Mouse (Mus musculus): ENCODE data around the gene Swap70. TPM values are rescaled to one million over a fixed set of nuclear protein-coding genes. Genes with fewer than 3 reads are reported as not detected.

Swap70 gene
- total and polyA plus RNA-seq, 2 experiments from 2014 or later, result 6.3 to 7.3 TPM

DNA sequence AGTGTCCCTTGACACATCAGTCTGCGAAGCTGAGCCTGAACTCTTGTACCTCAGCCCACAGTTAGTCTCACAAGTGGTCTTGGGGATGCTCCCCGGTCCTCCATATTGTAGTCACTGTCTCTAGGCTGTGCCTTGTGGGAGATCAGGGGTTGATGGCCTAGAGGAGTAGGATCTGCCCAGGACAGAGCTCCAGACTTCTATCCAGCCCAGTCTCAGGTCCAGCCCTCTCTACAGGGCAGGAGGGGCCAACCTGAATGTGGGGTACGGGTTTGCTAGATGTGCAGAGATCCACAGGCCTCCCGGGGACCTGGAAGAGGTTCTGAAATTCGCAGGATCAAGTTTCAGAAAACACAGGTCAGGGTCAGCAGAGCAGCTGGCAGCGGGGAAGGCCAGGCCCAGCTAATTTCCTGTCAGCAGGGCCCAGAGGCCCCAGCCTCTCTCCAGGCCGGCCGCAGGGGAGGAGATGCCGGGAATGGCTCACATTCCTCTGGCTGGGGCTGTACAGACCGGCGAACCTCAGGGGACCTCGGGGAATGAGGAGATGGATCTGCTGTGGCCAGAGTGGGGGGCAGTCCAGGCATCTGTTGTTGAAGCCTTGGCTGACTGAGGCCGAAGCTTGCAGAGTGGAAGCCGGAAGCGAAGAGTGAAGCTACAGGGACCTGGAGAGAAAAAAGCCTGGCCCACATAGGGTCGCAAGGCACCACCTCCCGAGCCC is 75.5 kb downstream of the Swap70 start:
- no peaks in the 10 kb centered on the region for H3K27me3 ChIP-seq (ENCODE audit: insufficient read depth, low read length)
- peak; percentile 25 for DNase-seq (ENCODE audit: low spot score)
- H3K4me2 ChIP-seq (ENCODE audit: low read depth, low read length, poor library complexity, severe bottlenecking), result no peak overlapping the region
- no peaks in the 10 kb centered on the region for H3K9me3 ChIP-seq (ENCODE audit: low read length)
- no peak for TF ChIP-seq CTCF (IDR thresholded peaks at IDR 0.05)
- no peak overlapping the region for H3K9ac ChIP-seq (replicated peaks; ENCODE audit: low read length, poor library complexity, severe bottlenecking)
- no peaks in the 10 kb centered on the region for H3K36me3 ChIP-seq (ENCODE audit: insufficient read depth, low read length)
- no peak for ATAC-seq (ENCODE audit: low FRiP score)
- peak overlapping the region; percentile 32; the same call in 1 of the 2 replicates for H3K27ac ChIP-seq (ENCODE audit: low read depth, low read length)
- no peak overlapping the region for H3K4me3 ChIP-seq (ENCODE audit: low read depth, low read length)
- 37% methylated on average over 17 of the region's 17 CpGs for WGBS
- no peaks in the 10 kb centered on the region for H3K4me1 ChIP-seq (ENCODE audit: insufficient read depth, low read length)

DNA sequence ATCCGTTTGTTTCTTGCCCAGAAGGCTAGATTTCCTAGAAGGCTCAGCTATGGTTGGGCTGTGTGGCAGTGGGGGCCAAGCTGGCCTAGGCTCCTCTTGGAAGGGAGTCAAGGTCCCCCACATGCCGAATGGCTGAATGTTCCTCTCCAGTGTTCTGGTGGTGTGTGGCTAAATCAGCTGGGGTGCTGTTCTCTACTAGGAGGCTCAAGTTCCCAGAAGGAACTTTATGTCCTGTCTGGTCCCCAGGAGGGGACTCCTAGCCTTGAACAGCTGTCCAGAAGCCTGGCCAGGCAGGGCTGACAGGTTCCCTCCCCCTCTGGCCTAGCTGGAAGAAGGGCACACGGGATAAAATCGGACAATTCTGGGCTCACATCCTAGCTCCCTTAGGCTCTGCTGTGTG is 76.1 kb downstream of the Swap70 start:
- H3K4me2 ChIP-seq (ENCODE audit: low read depth, low read length, poor library complexity, severe bottlenecking), result no peak overlapping the region
- no peak for TF ChIP-seq CTCF (IDR thresholded peaks at IDR 0.05)
- no peak overlapping the region for H3K4me3 ChIP-seq (ENCODE audit: low read depth, low read length)
- H3K36me3 ChIP-seq (ENCODE audit: insufficient read depth, low read length), result no peaks in the 10 kb centered on the region
- WGBS, result 57% methylated on average over 4 of the region's 4 CpGs
- H3K9ac ChIP-seq (replicated peaks; ENCODE audit: low read length, poor library complexity, severe bottlenecking), result no peak overlapping the region
- no peaks in the 10 kb centered on the region for H3K9me3 ChIP-seq (ENCODE audit: low read length)
- no peaks in the 10 kb centered on the region for H3K27me3 ChIP-seq (ENCODE audit: insufficient read depth, low read length)
- peak overlapping the region; percentile 32; the same call in 1 of the 2 replicates for H3K27ac ChIP-seq (ENCODE audit: low read depth, low read length)
- no peak for ATAC-seq (ENCODE audit: low FRiP score)
- no peaks in the 10 kb centered on the region for H3K4me1 ChIP-seq (ENCODE audit: insufficient read depth, low read length)
- DNase-seq (ENCODE audit: low spot score), result no peak

GRCm38 (mm10) chr7:110298090-110298489 is 76.6 kb downstream of the Swap70 start:
- no peaks in the 10 kb centered on the region for H3K4me1 ChIP-seq (ENCODE audit: insufficient read depth, low read length)
- H3K4me2 ChIP-seq (ENCODE audit: low read depth, low read length, poor library complexity, severe bottlenecking), result no peak overlapping the region
- no peaks in the 10 kb centered on the region for H3K27me3 ChIP-seq (ENCODE audit: insufficient read depth, low read length)
- no peak overlapping the region for H3K27ac ChIP-seq (ENCODE audit: low read depth, low read length)
- 91% methylated on average over 7 of the region's 7 CpGs for WGBS
- no peaks in the 10 kb centered on the region for H3K36me3 ChIP-seq (ENCODE audit: insufficient read depth, low read length)
- DNase-seq (ENCODE audit: low spot score) (no peak), ATAC-seq (ENCODE audit: low FRiP score) (no peak)
- TF ChIP-seq CTCF (IDR thresholded peaks at IDR 0.05), result no peak
- no peak overlapping the region for H3K4me3 ChIP-seq (ENCODE audit: low read depth, low read length)
- H3K9ac ChIP-seq (replicated peaks; ENCODE audit: low read length, poor library complexity, severe bottlenecking), result no peak overlapping the region
- H3K9me3 ChIP-seq (ENCODE audit: low read length), result no peaks in the 10 kb centered on the region

- Histone ChIP-seq H3K4me1 (ENCODE audit: insufficient read depth, low read length) (no peaks in the 10 kb centered on the region), H3K9ac (replicated peaks; ENCODE audit: low read length, poor library complexity, severe bottlenecking) (no peak overlapping the region), H3K4me2 (ENCODE audit: low read depth, low read length, poor library complexity, severe bottlenecking) (no peak overlapping the region), H3K27ac (ENCODE audit: low read depth, low read length) (no peak overlapping the region), H3K36me3 (ENCODE audit: insufficient read depth, low read length) (no peaks in the 10 kb centered on the region), H3K4me3 (ENCODE audit: low read depth, low read length) (no peak overlapping the region), H3K9me3 (ENCODE audit: low read length) (no peaks in the 10 kb centered on the region), H3K27me3 (ENCODE audit: insufficient read depth, low read length) (no peaks in the 10 kb centered on the region)
- no peak for ATAC-seq (ENCODE audit: low FRiP score)
- 89% methylated on average over 17 of the region's 17 CpGs for WGBS
- no peak for DNase-seq (ENCODE audit: low spot score)
- no peak for TF ChIP-seq CTCF (IDR thresholded peaks at IDR 0.05)
These were observed 77.4 kb downstream of the Swap70 start for GRCm38 (mm10) chr7:110298739-110299410.

DNA sequence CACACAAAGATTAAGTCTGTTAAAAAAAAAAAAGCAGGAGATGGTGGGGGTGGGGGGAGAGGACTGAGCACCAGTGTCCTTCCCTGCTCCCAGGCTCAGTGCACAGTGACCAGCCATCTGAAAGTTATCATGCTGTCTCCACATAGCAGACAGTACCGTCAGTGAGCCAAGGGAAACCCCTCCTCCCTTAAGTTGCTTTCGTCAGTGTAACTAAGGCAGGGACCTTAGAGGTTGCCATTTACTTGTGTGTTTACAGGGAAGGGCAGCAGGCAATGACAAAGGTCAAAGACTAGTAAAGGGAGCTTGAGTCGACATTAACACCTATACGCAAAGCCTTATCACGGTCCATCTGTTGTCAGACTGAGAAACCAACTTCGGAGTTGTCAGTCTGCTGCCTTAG is 81.4 kb downstream of the Swap70 start:
- H3K4me1 ChIP-seq (ENCODE audit: insufficient read depth, low read length), result no peaks in the 10 kb centered on the region
- H3K36me3 ChIP-seq (ENCODE audit: insufficient read depth, low read length), result no peaks in the 10 kb centered on the region
- H3K27ac ChIP-seq (ENCODE audit: low read depth, low read length), result no peak overlapping the region
- DNase-seq (ENCODE audit: low spot score), result no peak
- ATAC-seq (ENCODE audit: low FRiP score), result no peak
- no peak overlapping the region for H3K4me3 ChIP-seq (ENCODE audit: low read depth, low read length)
- TF ChIP-seq CTCF (IDR thresholded peaks at IDR 0.05), result no peak
- no peaks in the 10 kb centered on the region for H3K27me3 ChIP-seq (ENCODE audit: insufficient read depth, low read length)
- no peak overlapping the region for H3K9ac ChIP-seq (replicated peaks; ENCODE audit: low read length, poor library complexity, severe bottlenecking)
- H3K9me3 ChIP-seq (ENCODE audit: low read length), result no peaks in the 10 kb centered on the region
- 91% methylated on average over 6 of the region's 6 CpGs for WGBS
- H3K4me2 ChIP-seq (ENCODE audit: low read depth, low read length, poor library complexity, severe bottlenecking), result no peak overlapping the region

GRCm38 (mm10) chr7:110305486-110305885 is 84.0 kb downstream of the Swap70 start:
- Histone ChIP-seq H3K9ac (replicated peaks; ENCODE audit: low read length, poor library complexity, severe bottlenecking) (no peak overlapping the region), H3K27me3 (ENCODE audit: insufficient read depth, low read length) (no peaks in the 10 kb centered on the region), H3K36me3 (ENCODE audit: insufficient read depth, low read length) (peaks cover 16% of the 10 kb centered on the region), H3K4me2 (ENCODE audit: low read depth, low read length, poor library complexity, severe bottlenecking) (no peak overlapping the region), H3K27ac (ENCODE audit: low read depth, low read length) (no peak overlapping the region), H3K4me3 (ENCODE audit: low read depth, low read length) (no peak overlapping the region), H3K4me1 (ENCODE audit: insufficient read depth, low read length) (no peaks in the 10 kb centered on the region), H3K9me3 (ENCODE audit: low read length) (no peaks in the 10 kb centered on the region)
- ATAC-seq (ENCODE audit: low FRiP score) (no peak), DNase-seq (ENCODE audit: low spot score) (no peak)
- WGBS, result 94% methylated on average over 4 of the region's 4 CpGs
- no peak for TF ChIP-seq CTCF (IDR thresholded peaks at IDR 0.05)

Data from midbrain, postnatal 0 days (tissue).